Mouse (Mus musculus) kidney, postnatal 25 days (tissue): ENCODE results near the gene Plscr1.

Experiments used
- DNase-seq, 2 experiments: peaks; one replicate each; pipeline ENCODE4 v3.0.0; 2021; ENCODE audit warnings: mixed read lengths in 2 of 2

Gene Plscr1

DNA sequence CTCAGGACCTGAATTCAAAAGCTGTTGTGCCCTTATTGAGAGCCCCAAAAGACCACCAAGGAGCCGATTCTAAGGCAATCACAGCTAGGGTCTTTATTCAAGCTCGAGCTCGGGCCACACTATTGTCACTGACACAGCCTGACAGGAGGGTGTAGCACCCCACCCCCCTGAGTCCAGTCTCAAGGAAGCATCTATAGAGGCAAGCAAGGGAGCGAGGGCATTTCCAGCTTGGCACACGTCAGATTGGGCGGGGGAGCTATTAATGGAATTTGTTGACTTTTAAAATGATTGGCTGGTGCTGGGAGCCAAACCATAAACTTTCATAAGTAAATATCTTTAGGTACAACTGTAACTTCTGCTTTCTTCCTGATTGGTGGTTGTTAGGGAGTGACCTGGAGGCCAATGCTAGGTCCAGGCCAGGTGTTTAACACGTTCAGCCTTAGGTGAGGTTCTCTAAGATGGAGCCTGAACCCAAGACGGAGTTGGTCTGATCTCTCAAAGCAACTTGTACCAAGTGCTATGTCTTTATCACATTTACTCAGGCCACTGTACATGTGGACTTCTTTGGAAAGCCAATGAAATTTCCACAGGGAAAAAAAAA lies 56.2 kb downstream of the Plscr1 start:
- DNase-seq = no peak

DNA sequence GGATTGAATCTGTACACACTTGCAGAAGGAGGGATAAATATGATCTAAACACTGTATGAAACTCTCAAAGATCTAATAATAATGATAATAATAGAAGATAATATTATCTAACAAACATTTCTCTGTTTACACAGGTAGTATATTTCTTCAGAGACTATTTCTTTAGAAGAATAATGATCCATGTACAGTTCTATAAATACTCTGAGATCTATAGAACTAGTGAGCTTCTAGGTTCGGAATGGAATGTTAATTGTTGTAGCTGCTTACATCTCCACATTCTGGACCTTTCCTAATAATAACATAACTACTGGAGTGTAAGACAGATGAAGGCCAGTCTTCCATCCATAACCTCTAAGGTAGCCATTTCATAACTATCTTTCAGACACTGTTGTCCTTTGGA lies 59.5 kb downstream of the Plscr1 start, which contains the start of gene 1700057G04Rik:
Gene 1700057G04Rik, plus strand, starts transcription at position 301 of the 400 bp plus-strand sequence.
- no peak for DNase-seq

DNA sequence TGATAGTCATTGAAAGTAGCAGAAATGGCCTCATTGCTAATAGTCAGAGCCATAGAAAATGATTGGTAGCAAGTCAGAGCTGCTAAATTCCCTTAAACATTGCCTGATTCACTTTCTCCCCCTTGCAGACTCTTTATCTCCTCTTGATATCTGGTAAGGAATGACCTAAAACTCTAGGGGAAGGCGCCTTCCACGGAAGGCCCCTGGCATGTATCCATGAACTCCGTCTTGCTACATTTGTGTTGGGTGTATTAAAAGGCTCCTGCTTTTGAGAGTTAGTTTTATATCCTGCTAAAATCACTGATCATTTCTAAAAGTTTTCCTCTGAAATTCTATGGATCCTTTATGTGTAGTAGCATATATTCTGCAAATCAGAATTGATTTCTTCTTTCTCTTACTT lies 67.2 kb downstream of the Plscr1 start:
- DNase-seq = peak; percentile 35 to 65
